Mouse (Mus musculus) T-helper 2 cell (primary cell): ENCODE results near the gene 6030445D17Rik.

ENCODE experiments used
- in situ Hi-C: fragments of 300-600 bp; cut with MboI, MseI; formaldehyde crosslinking; loops from one replicate; pipeline ENCODE4 v1.15.1; 2025; ENCODE audit warnings: high pct_unique_total_duplicates

Gene 6030445D17Rik

DNA sequence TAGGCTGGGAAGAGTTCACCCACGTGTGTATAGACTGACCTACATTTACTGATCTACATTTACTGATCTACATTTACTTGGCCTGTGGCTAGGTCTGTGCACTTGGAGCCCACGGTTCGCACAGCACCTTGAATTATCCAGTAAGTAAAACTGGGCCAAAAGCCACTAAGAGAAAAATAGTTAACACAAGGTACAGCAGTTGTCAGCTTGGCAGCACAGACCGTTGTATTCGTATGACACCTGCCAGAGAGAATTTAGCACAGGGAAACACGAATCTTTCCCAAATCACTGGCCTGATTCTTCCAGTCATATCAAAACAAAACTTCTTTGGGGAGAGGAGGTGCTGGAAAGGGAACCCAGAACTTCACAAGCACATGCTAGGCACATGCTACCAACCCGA is 3.8 kb upstream of the 6030445D17Rik start:
- in situ Hi-C loops = no loop called here

DNA sequence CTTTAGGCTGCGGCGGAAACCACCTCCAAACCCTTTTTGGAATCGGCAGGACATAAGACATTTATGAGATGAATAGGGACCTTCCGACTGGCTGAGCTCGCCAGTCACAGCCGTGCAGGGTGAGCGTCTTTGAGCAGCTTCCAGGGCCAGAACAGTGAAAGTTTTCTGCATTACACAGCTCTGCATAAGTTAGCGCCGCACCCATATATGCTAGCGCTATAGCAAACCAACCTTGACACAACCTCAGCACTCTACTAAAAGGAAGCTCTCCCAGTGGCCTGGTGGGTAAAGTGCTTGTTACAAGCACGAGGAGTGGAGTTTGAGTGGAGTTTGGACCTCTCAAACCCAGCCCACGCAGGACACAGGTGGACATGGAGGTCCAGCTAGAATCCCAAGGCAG is 2.8 kb upstream of the 6030445D17Rik start:
- in situ Hi-C loops = no loop called here

DNA sequence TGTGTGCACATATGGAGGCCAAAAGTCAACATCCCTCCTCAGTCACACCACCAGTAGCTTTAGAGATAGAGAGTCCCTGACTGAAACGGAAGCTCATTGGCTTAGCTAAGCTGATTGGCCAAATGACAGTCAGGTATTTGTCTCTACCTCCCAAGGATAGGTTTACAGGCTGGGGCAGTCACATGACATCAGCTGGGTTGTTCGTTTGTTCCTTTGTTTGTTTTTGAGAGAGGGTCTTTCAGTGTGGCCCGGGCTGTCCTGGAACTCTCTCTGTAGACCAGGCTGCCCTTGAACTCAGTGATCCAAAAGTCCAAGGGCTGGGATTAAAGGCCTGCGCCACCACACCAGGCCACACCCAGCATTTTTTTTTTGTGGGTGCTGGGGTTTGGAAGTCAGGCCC is 844 bp upstream of the 6030445D17Rik start:
- in situ Hi-C loops = no loop called here

DNA sequence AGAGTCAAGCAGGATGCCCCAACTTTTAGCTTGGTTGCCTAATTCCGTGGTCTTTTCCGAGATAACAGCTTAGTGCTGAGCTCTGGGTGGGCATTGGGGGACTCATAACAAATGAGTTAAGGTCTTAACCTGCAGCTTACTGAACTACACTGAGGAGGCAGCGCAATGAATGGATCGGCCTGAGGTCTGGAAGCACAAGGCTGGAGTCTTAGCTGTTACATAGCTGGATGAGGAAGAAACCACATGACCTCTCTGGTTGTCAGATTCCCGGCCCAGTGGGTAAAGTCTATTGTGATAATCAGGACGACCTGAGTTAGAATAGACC is 327 bp upstream of the 6030445D17Rik start:
- in situ Hi-C loops = no loop called here

DNA sequence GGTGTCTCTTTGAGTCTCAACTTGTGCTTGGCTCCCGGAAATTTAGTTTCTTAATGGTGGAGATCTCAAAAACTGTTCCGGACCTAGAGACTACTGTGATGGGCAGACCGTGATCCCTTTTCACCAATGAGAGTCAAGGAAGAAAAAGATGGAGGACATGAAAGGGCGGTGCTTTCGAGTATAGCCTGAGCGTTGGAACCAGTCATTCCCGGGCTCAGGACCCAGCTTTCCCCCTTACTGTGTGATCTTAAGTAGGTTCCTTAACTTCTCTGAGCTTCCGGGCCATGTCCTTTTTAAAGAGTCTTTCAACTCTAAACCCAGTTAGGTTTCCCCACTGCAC is 759 bp downstream of the 6030445D17Rik start:
- in situ Hi-C loops = no loop called here

DNA sequence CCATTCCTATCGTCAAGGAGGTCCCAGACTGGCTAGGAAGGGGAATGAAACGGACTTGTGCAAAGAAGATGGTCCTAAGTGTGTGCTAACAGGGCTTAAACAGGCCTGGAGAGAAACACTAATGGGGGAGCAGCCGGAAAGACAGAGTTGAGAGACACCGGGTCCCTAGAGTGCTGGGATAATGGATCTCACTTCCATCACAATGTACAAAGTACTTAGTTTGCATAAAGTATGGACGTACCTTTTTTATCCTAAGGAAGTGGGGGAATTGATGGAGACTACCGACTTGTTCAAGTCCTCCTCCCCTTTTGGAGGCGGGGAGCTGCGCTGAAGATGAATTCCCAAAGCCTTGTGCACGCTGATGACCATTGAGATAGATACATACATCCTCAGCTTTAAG is 1.4 kb downstream of the 6030445D17Rik start:
- in situ Hi-C loops = no loop called here

DNA sequence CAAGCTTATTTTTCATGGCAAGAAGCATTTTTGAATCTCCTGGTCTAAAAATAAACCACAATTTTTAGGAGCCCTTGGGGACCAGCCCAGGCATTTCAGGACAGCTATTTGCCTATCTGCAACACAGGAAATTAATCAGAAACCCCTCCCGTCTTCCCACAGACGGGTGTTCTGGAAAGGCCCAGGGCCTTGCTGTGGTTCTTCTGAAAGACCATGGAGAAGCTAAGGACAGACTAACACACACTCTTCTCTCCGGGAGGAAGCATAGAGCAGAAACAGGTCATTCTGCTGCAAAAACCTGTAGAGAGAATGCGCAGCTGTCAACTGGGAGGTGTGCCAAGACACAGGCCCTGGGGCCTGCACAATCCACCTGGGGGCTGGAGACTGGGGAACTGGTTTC is 4.2 kb downstream of the 6030445D17Rik start:
- in situ Hi-C loops = no loop called here

DNA sequence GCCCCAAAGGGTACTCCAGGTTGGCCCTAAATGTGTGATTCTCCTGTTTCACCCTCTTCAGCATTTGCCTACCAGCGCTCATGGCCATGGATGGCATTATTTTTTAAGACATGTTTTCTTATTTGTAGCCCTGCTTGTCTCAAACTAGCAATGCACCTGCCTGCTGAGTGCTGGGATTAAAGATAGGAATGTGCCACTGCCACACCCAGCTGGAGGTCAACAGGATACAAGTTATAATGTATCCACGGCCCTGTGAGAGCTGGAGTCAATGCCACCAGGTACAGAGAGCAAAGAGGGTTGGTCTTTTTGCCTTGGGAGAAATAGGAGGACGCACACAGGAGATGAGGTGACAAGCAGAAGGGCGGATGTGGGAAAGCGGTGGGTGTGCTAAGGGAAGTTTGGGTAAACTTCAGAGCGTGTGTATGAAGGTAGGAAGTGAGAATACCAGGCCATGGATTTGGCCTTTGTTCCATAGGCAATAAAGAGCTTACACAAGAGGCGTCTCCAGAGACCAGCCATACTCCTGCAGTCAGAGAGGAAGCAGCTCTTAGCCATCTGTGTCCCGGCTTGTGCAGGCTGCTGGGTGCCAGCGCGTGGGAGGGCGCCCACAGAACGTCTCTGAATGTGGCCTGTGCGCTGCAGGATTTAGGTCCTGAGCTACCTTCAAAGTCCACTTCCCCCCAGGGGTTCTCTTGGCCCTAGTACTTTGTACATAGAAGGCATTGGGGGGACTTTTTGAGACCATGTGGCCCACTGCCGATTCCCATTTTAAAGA is 6.7 kb downstream of the 6030445D17Rik start:
- in situ Hi-C loops = no loop called here

DNA sequence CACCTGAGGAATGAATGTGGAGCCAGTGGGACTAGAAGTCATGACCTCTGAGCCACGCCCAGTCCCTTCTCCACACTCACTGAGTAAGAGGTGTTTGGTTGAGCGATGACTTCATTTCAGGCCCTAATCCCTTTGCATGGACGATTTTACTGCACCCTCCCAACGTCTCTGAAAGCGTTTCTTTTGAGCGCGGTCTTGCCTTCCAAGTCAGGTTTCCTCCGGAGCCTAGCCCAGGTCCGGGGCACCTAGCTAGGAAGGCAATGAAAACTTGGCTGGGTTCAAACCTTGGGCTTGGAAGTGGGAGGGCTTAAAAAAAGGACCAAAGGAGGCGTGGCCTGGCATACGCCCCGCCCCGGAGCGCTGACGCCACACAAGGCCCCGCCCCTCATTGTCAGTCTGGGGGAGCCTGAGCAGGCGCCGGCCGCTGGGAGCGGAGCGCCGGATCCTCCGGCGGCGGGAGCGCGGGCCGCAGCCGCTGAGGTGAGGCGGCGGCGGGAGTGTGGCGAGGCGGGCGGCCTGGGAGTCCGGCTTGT is 7.4 kb downstream of the 6030445D17Rik start, which contains the start of gene Luzp1:
Luzp1 (plus strand) TSS at position 391 of the 533 bp plus-strand sequence.
- in situ Hi-C loops = no loop called here

DNA sequence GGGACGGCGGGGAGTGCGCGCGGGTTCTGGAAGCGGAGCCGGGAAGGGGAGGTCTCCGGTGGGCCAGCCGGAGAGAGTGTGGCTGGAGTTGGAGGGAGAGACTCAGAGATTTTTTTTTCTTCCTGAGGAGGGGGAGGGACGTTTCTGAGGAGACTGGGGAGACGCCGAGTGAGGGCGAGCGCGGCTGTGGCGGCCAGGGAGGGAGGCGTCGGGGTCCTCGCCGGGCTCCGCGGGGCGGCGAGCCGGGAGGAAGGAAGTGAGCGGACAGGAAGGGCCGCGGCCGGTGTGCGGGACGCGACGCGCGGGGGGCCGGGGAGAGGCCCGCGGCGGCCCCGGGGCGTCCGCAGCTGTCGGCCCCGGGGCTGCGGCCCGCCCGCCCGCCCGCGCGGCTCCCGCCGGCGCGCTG is 7.9 kb downstream of the 6030445D17Rik start:
- in situ Hi-C loops = no loop called here

DNA sequence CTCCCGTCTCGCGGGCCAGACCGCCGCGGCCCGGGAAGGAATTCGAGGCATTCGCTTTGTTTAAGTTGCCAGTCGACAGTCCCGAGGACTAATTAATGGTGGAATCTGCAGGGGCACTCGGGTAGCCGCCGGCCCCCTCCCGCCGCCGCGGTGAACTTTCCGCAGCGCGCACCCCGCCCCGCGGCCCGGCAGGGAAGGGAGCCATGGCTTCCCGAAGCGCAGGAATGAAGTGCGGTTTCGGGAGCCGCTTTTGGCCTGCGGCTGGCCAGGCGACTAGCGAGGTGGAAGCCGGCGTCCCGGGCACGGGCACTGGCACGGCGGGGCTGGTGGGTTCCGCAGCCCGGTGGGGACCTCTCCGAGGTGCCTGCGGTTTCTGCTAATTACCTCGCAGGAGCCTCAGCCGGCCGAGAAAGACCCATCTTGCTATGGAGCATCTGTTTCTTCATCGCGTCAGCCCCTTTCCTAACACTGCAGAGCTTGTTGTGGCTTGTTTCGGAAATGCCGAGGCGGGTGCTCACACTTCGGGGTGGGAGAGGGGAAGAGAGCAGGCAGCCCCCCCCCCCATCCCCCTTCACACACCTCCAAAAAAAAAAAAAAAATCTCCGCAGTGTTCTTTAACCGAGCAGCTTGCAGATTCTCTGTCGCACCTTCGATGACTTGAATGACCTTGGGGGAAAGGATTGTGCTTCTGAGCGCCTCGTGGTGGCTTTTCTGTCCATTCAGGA is 8.5 kb downstream of the 6030445D17Rik start:
- in situ Hi-C loops = no loop called here

DNA sequence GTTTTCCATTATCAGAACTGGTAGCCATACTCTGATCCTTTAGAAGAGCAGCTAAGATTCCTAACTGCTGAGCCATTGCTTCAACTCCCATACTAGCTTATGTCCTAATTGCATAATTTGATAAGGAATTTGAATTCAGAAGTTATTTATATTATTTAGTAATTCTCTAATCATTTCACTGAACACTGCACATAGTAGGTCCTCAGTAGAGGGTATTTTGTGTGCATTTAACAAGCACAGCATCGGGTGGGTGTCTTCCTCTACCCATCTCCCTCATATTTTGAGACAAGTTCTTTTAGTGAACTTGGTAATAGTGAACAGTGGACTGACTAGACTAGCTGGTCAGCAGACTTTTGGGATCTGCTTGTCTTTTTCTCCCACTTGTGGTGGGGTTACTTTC is 14.6 kb downstream of the 6030445D17Rik start:
- in situ Hi-C loops = no loop called here

DNA sequence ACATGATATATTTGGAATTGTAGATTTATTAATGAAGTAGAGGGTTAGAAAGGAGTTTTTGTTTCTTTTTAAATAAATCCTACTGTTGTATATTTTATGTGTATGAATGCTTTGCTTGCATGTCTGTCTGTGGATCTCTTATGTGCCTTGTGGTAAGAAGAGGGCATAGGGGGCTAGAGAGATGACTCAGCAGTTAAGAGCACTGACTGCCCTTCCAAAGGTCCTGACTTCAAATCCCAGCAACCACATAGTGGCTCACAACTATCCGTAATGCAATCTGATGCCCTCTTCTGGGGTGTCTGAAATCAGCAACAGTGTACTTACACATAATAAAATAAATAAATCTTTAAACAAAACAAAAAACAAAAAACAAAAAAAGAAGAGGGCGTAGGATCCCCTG is 24.5 kb downstream of the 6030445D17Rik start:
- in situ Hi-C loops = no loop called here

DNA sequence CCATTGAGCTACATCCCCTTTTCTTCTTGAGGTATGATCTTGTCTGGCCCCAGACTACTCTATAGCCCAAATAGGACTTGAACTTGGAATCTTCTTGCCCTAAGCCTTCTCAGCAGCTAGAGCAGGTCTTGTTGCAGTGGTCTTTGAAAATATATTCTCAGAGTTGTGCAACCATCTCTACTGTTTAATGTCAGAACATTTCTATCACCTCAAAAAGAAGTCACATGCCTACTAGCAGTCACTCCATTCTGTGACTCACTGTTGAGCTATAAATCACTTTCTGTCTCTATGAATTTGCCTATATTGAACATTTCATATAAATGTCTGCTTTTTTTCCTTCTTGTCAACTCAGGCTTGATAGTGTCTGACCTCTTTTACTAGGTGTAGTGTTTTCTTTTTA is 33.9 kb downstream of the 6030445D17Rik start:
- in situ Hi-C loops = no loop called here

DNA sequence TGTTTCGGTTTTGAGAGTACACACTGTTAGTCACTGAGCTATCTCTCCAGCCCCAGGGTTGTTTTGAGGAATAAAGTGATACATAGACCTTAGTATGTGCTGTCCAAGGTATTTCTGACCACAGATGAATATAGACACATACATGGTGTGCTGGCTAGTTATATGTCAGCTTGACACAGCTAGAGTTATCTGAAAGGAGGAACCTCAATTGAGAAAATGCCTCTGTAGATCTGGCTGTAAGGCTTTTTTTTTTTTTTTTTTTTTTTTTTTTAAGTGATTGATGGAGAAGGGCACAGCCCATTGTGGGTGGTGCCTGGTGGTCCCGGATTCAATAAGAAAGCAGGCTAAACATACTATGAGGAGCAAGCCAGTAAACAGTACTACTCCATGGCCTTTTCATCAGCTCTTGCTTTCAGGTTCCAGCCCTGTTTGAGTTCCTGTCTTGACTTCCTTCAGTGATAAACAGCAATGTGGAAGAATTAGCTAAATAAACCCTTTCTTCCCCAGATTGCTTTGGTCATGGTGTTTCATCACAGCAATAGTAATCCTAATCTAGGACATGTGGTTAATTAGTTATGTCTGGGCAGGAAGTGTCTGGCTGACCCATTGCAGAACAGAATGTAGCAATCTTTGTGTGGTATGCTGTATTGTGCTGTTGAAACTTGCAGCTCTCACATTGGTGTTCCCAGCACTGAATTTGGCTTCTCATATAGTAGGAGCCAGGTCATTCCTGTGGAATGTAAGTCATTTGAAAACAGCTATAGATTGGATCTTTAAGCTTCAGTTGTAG is 43.6 kb downstream of the 6030445D17Rik start:
- in situ Hi-C loops = no loop called here

DNA sequence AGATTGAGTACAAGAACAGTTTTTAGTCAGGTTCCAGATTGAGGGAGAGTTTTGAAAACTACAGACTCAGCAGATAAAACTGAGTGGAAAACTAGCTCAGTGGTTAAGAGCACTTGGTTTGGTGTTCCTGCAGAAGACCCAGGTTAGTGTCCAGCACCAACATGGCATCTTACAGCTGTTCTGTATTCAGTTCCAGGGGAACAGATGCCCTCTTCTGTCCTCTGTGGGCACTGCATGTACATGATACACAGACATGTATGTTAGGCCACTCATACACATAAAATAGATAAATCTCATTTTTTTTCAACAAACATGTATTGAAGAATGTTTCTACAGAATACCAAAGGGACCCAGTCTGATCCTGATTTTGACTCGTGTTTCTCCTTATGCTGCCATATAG is 47.8 kb downstream of the 6030445D17Rik start:
- in situ Hi-C loops = loop anchor here (5.0 kb wide), 1 partner anchor 58 kb away; no protein-coding TSS in a partner anchor

DNA sequence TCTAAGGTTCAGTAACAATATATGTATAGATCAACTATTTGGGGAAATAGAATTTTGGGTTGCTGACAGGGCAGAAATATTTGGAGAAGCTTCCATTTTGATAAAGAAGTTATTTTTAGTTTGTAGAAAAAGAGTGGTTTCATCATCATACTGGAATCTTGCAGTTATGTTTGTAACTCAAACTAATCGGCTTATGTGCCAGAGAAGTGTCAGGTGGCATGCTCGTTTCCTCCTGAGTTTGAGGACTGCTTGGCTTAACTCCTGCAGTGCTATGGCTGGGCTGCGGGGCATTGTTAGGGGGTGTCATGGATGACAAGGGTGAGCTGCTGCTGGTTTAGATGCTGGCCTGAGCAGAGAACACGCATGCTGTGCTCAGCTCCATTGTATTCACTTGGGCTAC is 49.7 kb downstream of the 6030445D17Rik start:
- in situ Hi-C loops = loop anchor here (5.0 kb wide), 1 partner anchor 59 kb away; no protein-coding TSS in a partner anchor

DNA sequence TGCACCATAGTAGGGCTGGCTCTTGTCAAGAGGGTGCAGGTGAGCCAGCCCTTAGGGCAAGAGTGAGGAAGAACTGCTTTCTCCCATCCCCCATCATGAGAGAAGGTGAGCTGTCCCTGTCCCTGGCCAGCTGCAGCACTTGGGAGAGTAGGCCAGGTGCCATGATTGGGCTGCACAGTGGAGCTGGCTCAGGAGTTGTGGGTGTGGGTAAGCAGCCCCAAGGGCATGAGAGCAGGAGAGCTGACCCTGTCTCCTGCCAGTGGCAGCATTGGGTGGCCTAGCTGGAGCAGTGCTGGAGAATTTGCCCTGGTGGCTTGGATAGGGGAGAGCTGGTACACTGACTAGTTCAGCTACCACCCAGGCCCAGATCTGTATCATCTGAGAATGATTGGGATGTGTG is 50.9 kb downstream of the 6030445D17Rik start:
- in situ Hi-C loops = loop anchor here (5.0 kb wide), 1 partner anchor 61 kb away; no protein-coding TSS in a partner anchor
